Mouse (Mus musculus) cerebellum, adult 2 months (tissue): ENCODE data around the gene Mccc2. TPM values are rescaled to one million over a fixed set of nuclear protein-coding genes. Genes with fewer than 3 reads are reported as not detected.
"Not testable (repeated sequence)": the region's sequence is repeated elsewhere in the genome, so short reads cannot be mapped to it uniquely, and the experiment has no call there.

Experiments
- DNase-seq, 2 experiments: peaks; one replicate each; pipeline ENCODE4 v3.0.0; 2021
- H3K27ac ChIP-seq: fragments of 200-500 bp; 2 replicates; pipeline ENCODE4 v1.5.1; 2012; ENCODE audit warnings: low read length, control low read depth, inconsistent platforms; ENCODE audit not compliant: insufficient read depth
- H3K27me3 ChIP-seq: fragments of 200-500 bp; 2 replicates; pipeline ENCODE4 v1.6.1; 2012; ENCODE audit warnings: inconsistent platforms, mild to moderate bottlenecking, low read length, moderate library complexity; ENCODE audit not compliant: control insufficient read depth, insufficient read depth
- H3K4me1 ChIP-seq: fragments of 200-500 bp; 2 replicates; pipeline ENCODE4 v1.6.1; 2011; ENCODE audit warnings: low read length; ENCODE audit not compliant: control insufficient read depth, insufficient read depth
- H3K4me3 ChIP-seq: fragments of 200-500 bp; replicated peaks from 2 replicates; pipeline ENCODE3; 2011; ENCODE audit warnings: mild to moderate bottlenecking, low read depth, low read length, control low read depth; ENCODE audit not compliant: insufficient read depth
- CTCF ChIP-seq: fragments of 200-500 bp; IDR thresholded peaks from 2 replicates; pipeline ENCODE4 v1.5.1; 2011; ENCODE audit warnings: low read depth, mild to moderate bottlenecking, control low read depth, low read length, moderate library complexity, borderline replicate concordance; ENCODE audit not compliant: insufficient read depth
- POLR2A ChIP-seq: fragments of 200-500 bp; IDR thresholded peaks from 2 replicates; pipeline ENCODE4 v1.6.1; 2011; ENCODE audit warnings: low read length, control low read depth, borderline replicate concordance; ENCODE audit not compliant: insufficient read depth
- WGBS: fragments of 180-500 bp; shearing (Covaris S2); methylation state at CpG from one replicate; pipeline ENCODE4 v1.1.7; 2018; 5-methylcytosine and 5-hydroxymethylcytosine counted together
- polyA plus RNA-seq: library from polyadenylated mRNA; depleted of rRNA; stranded (reverse); fragments of >200 nt; gene quantifications from 2 replicates; pipeline ENCODE4 v1.2.3, GENCODE M21; 2012; rRNA removed

Gene Mccc2
- 27.2 and 30.2 TPM in 2 replicates for polyA plus RNA-seq

DNA sequence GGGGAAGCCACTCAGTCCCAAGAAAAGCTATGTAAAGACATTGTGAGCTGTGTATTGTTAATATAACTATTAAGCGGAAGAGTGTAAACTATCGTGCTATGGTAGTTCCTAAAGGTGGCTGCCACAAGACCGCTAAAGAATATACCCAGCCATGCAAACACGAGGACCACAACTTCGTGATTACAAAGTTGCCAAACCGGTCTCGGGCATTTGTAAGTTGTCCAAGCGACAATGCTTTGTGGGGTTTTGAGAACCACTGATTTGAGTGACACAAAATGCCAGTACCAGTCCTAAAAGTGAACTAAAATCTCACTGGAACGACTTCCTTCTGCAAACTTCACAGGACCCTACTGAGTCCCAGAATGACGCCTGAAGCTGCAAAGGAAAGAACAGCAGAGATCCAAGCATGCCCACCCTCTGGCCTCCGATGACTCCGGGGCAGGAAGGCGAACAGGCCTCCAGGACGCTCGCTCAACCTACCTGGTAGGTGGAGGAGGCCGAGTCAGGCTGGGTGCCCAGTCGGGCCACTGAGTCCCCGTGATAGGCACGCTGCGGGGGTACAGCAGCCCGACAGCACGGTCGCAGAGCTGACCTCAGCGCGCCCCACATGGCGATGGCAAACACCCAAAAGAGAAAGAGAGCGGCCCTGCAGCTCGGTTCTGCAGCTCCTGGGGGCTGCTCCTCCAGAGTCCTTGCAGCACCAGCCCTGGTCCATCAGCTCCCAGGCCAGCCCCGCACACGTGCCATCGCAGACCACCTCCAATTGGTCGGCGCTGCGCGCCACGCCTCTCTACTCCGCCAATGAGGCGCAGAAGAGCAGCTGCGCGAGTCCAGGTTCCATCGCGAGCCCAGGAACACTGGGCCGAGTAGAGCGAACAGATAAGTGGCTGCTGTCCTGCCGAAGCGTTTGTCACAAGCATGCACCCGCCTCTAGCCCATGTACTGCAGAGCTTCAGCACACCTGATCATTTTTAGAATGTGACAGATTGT lies at the start of gene Mccc2:
Mccc2 (minus strand) TSS at position 734 of the 990 bp plus-strand sequence.
- 2% methylated on average over 47 of the region's 47 CpGs for WGBS
- no peak for TF ChIP-seq CTCF
- peak; percentile 85 for TF ChIP-seq POLR2A
- peak within 1 kb of the TSS; percentile 82 for H3K4me3 ChIP-seq
- DNase-seq: peak; percentile 82 to 89
- no peaks in the 10 kb centered on the region for H3K27me3 ChIP-seq
- peak within 1 kb of the TSS; percentile 59 for H3K27ac ChIP-seq
- H3K4me1 ChIP-seq: peaks cover 8% of the 10 kb centered on the region

DNA sequence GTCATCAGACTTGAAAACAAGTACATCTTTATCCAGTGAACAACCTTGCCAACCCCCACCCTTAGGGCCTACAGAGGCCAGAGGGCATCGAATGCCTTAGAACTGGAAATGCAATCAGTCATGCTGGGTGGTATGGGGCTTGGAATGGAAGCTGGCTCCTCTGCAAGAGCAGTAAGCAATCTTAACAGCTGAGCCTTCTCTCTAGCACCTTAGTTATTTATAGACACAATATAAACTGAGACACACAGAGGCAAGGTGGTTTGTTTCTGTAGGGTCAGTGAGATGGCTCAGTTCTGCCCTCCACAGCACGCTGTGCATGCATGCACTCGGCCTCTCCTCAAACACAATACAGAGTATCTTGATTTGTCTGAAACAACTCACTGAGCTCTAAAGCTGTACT lies 48.5 kb upstream of the Mccc2 start:
- no peaks in the 10 kb centered on the region for H3K27me3 ChIP-seq
- WGBS: 91% methylated on average over 3 of the region's 3 CpGs
- no peak overlapping the region for H3K4me3 ChIP-seq
- H3K4me1 ChIP-seq: no peaks in the 10 kb centered on the region
- TF ChIP-seq POLR2A (no peak), CTCF (no peak)
- DNase-seq: no peak
- no peak overlapping the region for H3K27ac ChIP-seq

- peak in 1 of 2 experiments; percentile 14 for DNase-seq
- WGBS: 96% methylated on average over 8 of the region's 8 CpGs
- H3K4me1 ChIP-seq: not testable (repeated sequence)
Measured at GRCm38 (mm10) chr13:100057738-100058137, 42.3 kb upstream of the Mccc2 start.

GRCm38 (mm10) chr13:100026013-100026412 lies 10.6 kb upstream of the Mccc2 start:
- 93% methylated on average over 6 of the region's 6 CpGs for WGBS
- Histone ChIP-seq H3K4me3 (no peak overlapping the region), H3K27me3 (no peaks in the 10 kb centered on the region), H3K27ac (no peak overlapping the region), H3K4me1 (no peaks in the 10 kb centered on the region)
- no peak for DNase-seq
- no peak for TF ChIP-seq POLR2A

More at GRCm38 (mm10) chr13:100057738-100058137, 42.3 kb upstream of the Mccc2 start:
- H3K27ac ChIP-seq, H3K27me3 ChIP-seq, H3K4me3 ChIP-seq: not testable (repeated sequence)

GRCm38 (mm10) chr13:100016891-100017290 lies 1.5 kb upstream of the Mccc2 start:
- WGBS: 89% methylated on average over 9 of the region's 9 CpGs
- no peaks in the 10 kb centered on the region for H3K27me3 ChIP-seq
- H3K4me3 ChIP-seq: no peak overlapping the region
- no peak overlapping the region for H3K27ac ChIP-seq
- peaks cover 8% of the 10 kb centered on the region for H3K4me1 ChIP-seq
- no peak for DNase-seq
- TF ChIP-seq CTCF: no peak
- TF ChIP-seq POLR2A: no peak

DNA sequence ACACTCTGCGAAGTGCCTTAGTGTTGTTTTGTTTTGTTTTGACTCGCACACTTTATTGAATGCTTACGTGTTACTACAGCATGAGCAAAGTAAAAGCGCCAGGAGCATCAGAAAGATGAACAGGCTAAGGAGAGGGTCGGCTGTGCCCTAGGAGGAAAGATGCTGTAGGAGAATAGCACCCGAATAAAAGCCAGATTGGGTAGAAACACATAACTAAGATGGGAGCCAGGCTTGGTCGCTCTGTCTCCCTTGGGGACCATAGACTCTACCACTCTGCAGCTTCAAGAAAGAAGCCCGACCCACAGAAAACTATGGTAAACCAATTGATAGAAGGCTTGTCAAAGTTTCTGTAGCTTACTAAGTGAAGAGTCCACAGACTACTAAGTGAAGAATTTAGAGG lies 498 bp upstream of the Mccc2 start:
- Histone ChIP-seq H3K27me3 (no peaks in the 10 kb centered on the region), H3K4me3 (peak overlapping the region; percentile 82), H3K27ac (no peak overlapping the region), H3K4me1 (peaks cover 8% of the 10 kb centered on the region)
- 2% methylated on average over 8 of the region's 8 CpGs for WGBS
- TF ChIP-seq CTCF: no peak
- no peak for TF ChIP-seq POLR2A
- DNase-seq: peak in 1 of 2 experiments; percentile 18

DNA sequence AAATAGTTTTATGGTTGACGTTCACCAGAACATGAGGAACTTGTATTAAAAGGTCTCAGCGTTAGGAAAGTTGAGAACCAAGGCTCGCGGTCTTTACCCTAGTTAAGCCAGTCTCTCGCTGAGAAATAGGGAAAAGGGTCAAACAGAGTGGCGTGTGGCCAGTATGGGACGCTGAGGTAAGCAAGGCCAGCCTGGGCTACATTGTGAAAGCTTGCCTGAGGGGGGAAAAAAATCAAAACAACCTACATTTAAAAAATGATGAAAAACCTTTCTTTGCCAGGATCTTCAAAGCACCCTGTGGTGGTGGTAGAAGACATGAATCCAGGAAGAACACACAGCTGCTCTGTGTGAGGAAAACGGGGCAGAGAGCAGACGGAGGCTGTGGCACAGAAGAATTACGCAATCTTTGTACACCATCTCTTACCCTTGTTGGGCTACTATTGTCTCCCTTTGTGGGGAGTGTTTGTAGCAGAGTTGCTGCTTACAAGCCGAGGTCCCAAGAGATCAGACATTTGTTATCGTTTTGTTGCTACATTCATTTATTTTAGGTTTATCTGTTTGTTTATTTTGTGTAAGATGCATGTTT lies 9.4 kb downstream of the Mccc2 start:
- Histone ChIP-seq H3K27ac (no peak overlapping the region), H3K27me3 (no peaks in the 10 kb centered on the region), H3K4me1 (peaks cover 18% of the 10 kb centered on the region), H3K4me3 (no peak overlapping the region)
- no peak for TF ChIP-seq CTCF
- TF ChIP-seq POLR2A: no peak
- DNase-seq: no peak
- WGBS: 78% methylated on average over 12 of the region's 12 CpGs

DNA sequence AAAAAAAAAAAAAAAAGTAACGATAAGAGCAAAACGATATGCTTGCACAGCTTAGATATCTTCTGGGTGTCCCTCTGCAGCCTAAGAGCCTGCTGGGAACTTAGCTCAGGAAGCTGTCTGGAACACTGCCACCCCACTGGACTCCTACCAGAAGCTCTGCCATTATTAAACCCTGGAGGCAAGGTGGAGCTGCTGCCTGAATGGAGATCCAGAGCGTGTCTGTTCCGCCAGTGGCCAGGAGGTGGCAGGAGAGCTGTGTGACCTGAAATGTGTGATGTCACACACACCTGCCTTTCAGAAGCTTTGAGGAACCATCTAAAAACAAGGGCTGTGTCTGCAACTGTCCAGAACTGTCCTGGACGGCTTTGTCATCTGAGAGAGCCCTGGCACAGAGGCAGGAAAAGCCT lies 13.6 kb downstream of the Mccc2 start:
- H3K4me3 ChIP-seq: no peak overlapping the region
- H3K4me1 ChIP-seq: no peaks in the 10 kb centered on the region
- no peak overlapping the region for H3K27ac ChIP-seq
- DNase-seq: peak; percentile 86 to 89
- TF ChIP-seq POLR2A (no peak), CTCF (peak; percentile 88)
- H3K27me3 ChIP-seq: no peaks in the 10 kb centered on the region
- 12% methylated on average over 5 of the region's 5 CpGs for WGBS
